Mouse (Mus musculus) CH12.LX (cell line): ENCODE measurements around the gene Rpl13a. TPM values are rescaled to one million over a fixed set of nuclear protein-coding genes. Genes with fewer than 3 reads are reported as not detected.

Source experiments
- DNase-seq: peaks from one replicate; pipeline ENCODE4 v3.0.0-alpha.2; 2013; ENCODE audit errors: extremely low read depth
- H3K27ac ChIP-seq: 2 replicates; pipeline ENCODE4 v1.5.1; 2012; ENCODE audit warnings: low read depth, mild to moderate bottlenecking, control low read depth, moderate library complexity; ENCODE audit not compliant: insufficient read depth
- H3K27me3 ChIP-seq: replicated peaks from 2 replicates; pipeline ENCODE3; 2012; ENCODE audit warnings: inconsistent platforms
- H3K36me3 ChIP-seq, 2 experiments: replicated peaks in 1 of 2; 2 replicates each; pipeline versions ENCODE3 to v1.6.1; 2012; ENCODE audit warnings: inconsistent platforms in 1 of 2, low read length in 1 of 2, mild to moderate bottlenecking in 1 of 2, mixed read lengths in 1 of 2, moderate library complexity in 1 of 2; ENCODE audit not compliant: control insufficient read depth in 1 of 2, insufficient read depth in 1 of 2
- H3K4me1 ChIP-seq, 2 experiments: 2 replicates each; pipeline ENCODE4 v1.6.1; 2012; ENCODE audit warnings: inconsistent platforms in 1 of 2, moderate library complexity in 1 of 2; ENCODE audit not compliant: insufficient read depth in 2 of 2, control insufficient read depth in 1 of 2
- H3K4me2 ChIP-seq: 2 replicates; pipeline ENCODE4 v1.6.1; 2012; ENCODE audit warnings: low read depth, mild to moderate bottlenecking, control low read depth; ENCODE audit not compliant: poor library complexity, insufficient read depth, severe bottlenecking
- H3K4me3 ChIP-seq, 3 experiments: fragments of 150-350 bp in 1 of 3; sonication (generic) in 1 of 3; replicated peaks in 1 of 3; 2 replicates each; pipeline versions ENCODE3 to v1.5.1; 2011 to 2012; ENCODE audit warnings: low read depth in 2 of 3, low read length in 2 of 3, mild to moderate bottlenecking in 2 of 3, moderate library complexity in 2 of 3, control low read depth in 1 of 3, improper control_type of control experiment in 1 of 3, inconsistent platforms in 1 of 3, mixed read lengths in 1 of 3; ENCODE audit not compliant: poor library complexity in 1 of 3
- H3K79me2 ChIP-seq: replicated peaks from 2 replicates; pipeline ENCODE4 v1.6.1; 2012; ENCODE audit warnings: mild to moderate bottlenecking, moderate library complexity; ENCODE audit not compliant: control insufficient read depth, poor library complexity, insufficient read depth, severe bottlenecking; ENCODE audit errors: extremely low read depth
- H3K9ac ChIP-seq: 2 replicates; pipeline ENCODE4 v1.6.1; 2012; ENCODE audit warnings: low read depth, mild to moderate bottlenecking, control low read depth, moderate library complexity; ENCODE audit not compliant: insufficient read depth
- H3K9me3 ChIP-seq: replicated peaks from 2 replicates; pipeline ENCODE3; 2012; ENCODE audit warnings: low read length, inconsistent platforms, mixed read lengths
- CHD1 ChIP-seq: IDR thresholded peaks from 2 replicates; pipeline ENCODE4 v1.6.1; 2012; ENCODE audit warnings: low read depth, low read length, improper control_type of control experiment, inconsistent platforms
- CTCF ChIP-seq, 2 experiments: IDR thresholded peaks in 1 of 2; conservative IDR thresholded peaks in 1 of 2; 2 replicates each; pipeline ENCODE4 v1.5.1; 2011 to 2012; ENCODE audit warnings: low read depth in 2 of 2, low read length in 2 of 2, improper control_type of control experiment in 1 of 2, inconsistent platforms in 1 of 2, mild to moderate bottlenecking in 1 of 2, moderate library complexity in 1 of 2
- E2F4 ChIP-seq: IDR thresholded peaks from 2 replicates; pipeline ENCODE4 v1.6.1; 2011; ENCODE audit warnings: low read depth, low read length, improper control_type of control experiment; ENCODE audit not compliant: insufficient replicate concordance
- EP300 ChIP-seq: IDR thresholded peaks from 2 replicates; pipeline ENCODE4 v1.6.1; 2011; ENCODE audit warnings: low read length, improper control_type of control experiment
- IRF4 ChIP-seq: IDR thresholded peaks from 2 replicates; pipeline ENCODE4 v1.6.1; 2014; ENCODE audit warnings: low read depth, mild to moderate bottlenecking, inconsistent platforms, low read length, improper control_type of control experiment
- JUN ChIP-seq: IDR thresholded peaks from 2 replicates; pipeline ENCODE4 v1.6.1; 2011; ENCODE audit warnings: low read depth, mild to moderate bottlenecking, low read length, improper control_type of control experiment, moderate library complexity; ENCODE audit not compliant: insufficient read depth
- JUND ChIP-seq: conservative IDR thresholded peaks from 2 replicates; pipeline ENCODE4 v1.6.1; 2011; ENCODE audit warnings: low read depth, low read length, improper control_type of control experiment
- KAT2A ChIP-seq: IDR thresholded peaks from 2 replicates; pipeline ENCODE4 v1.6.1; 2012; ENCODE audit warnings: low read length, improper control_type of control experiment, inconsistent platforms; ENCODE audit not compliant: insufficient replicate concordance
- MAFK ChIP-seq: IDR thresholded peaks from 2 replicates; pipeline ENCODE4 v1.6.1; 2011; ENCODE audit warnings: low read length, improper control_type of control experiment; ENCODE audit not compliant: insufficient replicate concordance
- MAX ChIP-seq: IDR thresholded peaks from 2 replicates; pipeline ENCODE4 v1.6.1; 2011; ENCODE audit warnings: low read length, improper control_type of control experiment
- MXI1 ChIP-seq: IDR thresholded peaks from 2 replicates; pipeline ENCODE4 v1.6.1; 2011; ENCODE audit warnings: mild to moderate bottlenecking, low read depth, low read length, improper control_type of control experiment
- MYC ChIP-seq: IDR thresholded peaks from 2 replicates; pipeline ENCODE4 v1.6.1; 2011; ENCODE audit warnings: low read depth, mild to moderate bottlenecking, improper control_type of control experiment, low read length
- POLR2A ChIP-seq: IDR thresholded peaks from 2 replicates; pipeline ENCODE4 v1.6.1; 2011; ENCODE audit warnings: low read depth, mild to moderate bottlenecking, improper control_type of control experiment, low read length
- POLR2AphosphoS2 ChIP-seq: IDR thresholded peaks from 2 replicates; pipeline ENCODE4 v1.6.1; 2011; ENCODE audit warnings: low read depth, low read length, improper control_type of control experiment
- RAD21 ChIP-seq: IDR thresholded peaks from 2 replicates; pipeline ENCODE4 v1.6.1; 2011; ENCODE audit warnings: low read depth, mild to moderate bottlenecking, low read length, improper control_type of control experiment, moderate library complexity
- SIN3A ChIP-seq: IDR thresholded peaks from 2 replicates; pipeline ENCODE4 v1.6.1; 2012; ENCODE audit warnings: low read length, improper control_type of control experiment, inconsistent platforms
- SMC3 ChIP-seq: IDR thresholded peaks from 2 replicates; pipeline ENCODE4 v1.6.1; 2011; ENCODE audit warnings: low read depth, low read length, improper control_type of control experiment
- TBP ChIP-seq: conservative IDR thresholded peaks from 2 replicates; pipeline ENCODE4 v1.6.1; 2011; ENCODE audit warnings: low read depth, low read length, improper control_type of control experiment
- TCF12 ChIP-seq: IDR thresholded peaks from 2 replicates; pipeline ENCODE4 v1.6.1; 2014; ENCODE audit warnings: low read depth, mild to moderate bottlenecking, inconsistent platforms, low read length, improper control_type of control experiment
- UBTF ChIP-seq: IDR thresholded peaks from 2 replicates; pipeline ENCODE4 v1.6.1; 2012; ENCODE audit warnings: low read depth, mild to moderate bottlenecking, inconsistent platforms, low read length, improper control_type of control experiment, moderate library complexity
- USF2 ChIP-seq: conservative IDR thresholded peaks from 2 replicates; pipeline ENCODE4 v1.6.1; 2011; ENCODE audit warnings: low read depth, low read length, improper control_type of control experiment
- ZKSCAN1 ChIP-seq: IDR thresholded peaks from 2 replicates; pipeline ENCODE4 v1.6.1; 2012; ENCODE audit warnings: low read depth, inconsistent platforms, low read length, improper control_type of control experiment, borderline replicate concordance
- dilution Hi-C: fragments of 300-500 bp; cut with MboI; formaldehyde crosslinking; loops from 2 replicates; pipeline ENCODE4 v1.14.3; 2020; ENCODE audit warnings: low sequenced_read_pairs; ENCODE audit not compliant: extremely low pct_unique_long_range_greater_than_20kb, extremely low pct_ligation_motif_present
- in situ Hi-C: fragments of 300-500 bp; cut with MboI; formaldehyde crosslinking; loops from 3 replicates; pipeline ENCODE4 v1.14.3; 2019; ENCODE audit warnings: low sequenced_read_pairs, low pct_ligation_motif_present, low pct_unique_long_range_greater_than_20kb, mixed read lengths
- polyA plus RNA-seq: library from polyadenylated mRNA; unstranded; fragments of >175 nt; gene quantifications from 2 replicates; pipeline ENCODE4 v1.2.1, GENCODE M21; 2012; ENCODE audit warnings: low read depth; ENCODE audit not compliant: insufficient read length
- total RNA-seq, 2 experiments: library from RNA; depleted of rRNA; stranded (reverse); fragments of 300-350 nt in 1 of 2; fragments of >200 nt in 1 of 2; gene quantifications; 2 replicates each; pipeline ENCODE4 v1.2.3; 2012 to 2014

The Rpl13a gene
- total and polyA plus RNA-seq, 3 experiments = 2,822 to 5,043 (median 4,154) TPM

GRCm38 (mm10) chr7:45081016-45081415 is 47.5 kb downstream of the Rpl13a start:
- Histone ChIP-seq H3K4me1 (0 out of 4 replicates have a peak, but pooled peaks cover 2 to 6% of the 10 kb centered on the region in 2 experiments), H3K4me2 (no peak overlapping the region), H3K27ac (no peak overlapping the region), H3K27me3 (no peaks in the 10 kb centered on the region), H3K36me3 (peaks cover 19 to 26% of the 10 kb centered on the region in 2 experiments), H3K9ac (no peak overlapping the region), H3K79me2 (no peaks in the 10 kb centered on the region), H3K9me3 (peaks cover 2% of the 10 kb centered on the region), H3K4me3 (no peak overlapping the region)
- in situ Hi-C loops = loop anchor here (5.0 kb wide), 1 partner anchor 46 kb away; the partner anchor contains the start of gene Rpl13a
- no peak for DNase-seq
- TF ChIP-seq POLR2A (no peak), USF2 (no peak), TBP (no peak), MYC (no peak), JUN (no peak)
- dilution Hi-C loops = no loop called here

DNA sequence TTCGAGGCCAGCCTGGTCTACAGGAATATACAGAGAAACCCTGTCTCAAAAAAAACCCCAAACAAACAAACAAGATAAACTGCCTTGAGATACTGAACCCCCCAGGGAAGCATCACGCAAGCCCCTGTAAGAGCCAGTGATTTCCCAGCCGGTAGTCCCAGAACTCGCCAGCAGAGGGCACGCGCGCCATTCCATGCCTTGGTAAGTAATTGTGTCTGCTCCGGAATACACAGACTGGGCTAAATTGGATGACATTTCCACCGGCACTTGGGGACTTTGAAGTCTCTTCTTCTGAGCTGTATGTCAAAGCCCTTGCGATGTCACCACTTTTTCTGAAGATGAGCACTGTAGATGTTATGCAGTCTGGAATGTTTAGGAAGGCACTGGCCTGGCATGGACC is 48.7 kb downstream of the Rpl13a start:
- in situ Hi-C loops = loop anchor here (5.0 kb wide), 1 partner anchor 47 kb away; the partner anchor contains the start of gene Rpl13a
- dilution Hi-C loops = no loop called here
- peak; percentile 72 for DNase-seq

DNA sequence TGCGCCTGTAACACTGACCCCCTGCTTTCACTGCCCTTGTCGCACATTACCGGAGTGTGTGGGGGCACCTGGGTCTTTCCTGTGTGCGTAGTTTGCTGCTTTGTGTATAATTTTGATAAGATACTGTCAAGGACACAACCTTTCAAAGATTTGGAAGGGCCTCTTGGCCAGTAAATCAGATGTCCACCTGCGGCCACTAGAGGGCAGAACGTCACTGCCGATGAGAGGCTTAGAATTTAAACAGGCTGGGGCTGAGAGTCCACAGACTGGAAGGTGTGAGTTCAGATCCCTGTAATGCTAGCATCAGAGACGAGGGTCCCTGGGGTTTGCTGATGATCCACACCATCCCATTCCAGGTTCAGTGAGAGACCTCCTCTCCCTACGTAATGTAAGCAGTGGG is 50.0 kb downstream of the Rpl13a start:
- Histone ChIP-seq H3K79me2 (no peaks in the 10 kb centered on the region), H3K36me3 (peaks cover 43 to 51% of the 10 kb centered on the region in 2 experiments), H3K27ac (no peak overlapping the region), H3K27me3 (no peaks in the 10 kb centered on the region), H3K4me3 (no peak overlapping the region), H3K9me3 (no peaks in the 10 kb centered on the region), H3K4me2 (no peak overlapping the region), H3K9ac (no peak overlapping the region), H3K4me1 (peaks cover 5 to 13% of the 10 kb centered on the region in 2 experiments; a peak in 1 of 4 replicates)
- dilution Hi-C loops = no loop called here
- DNase-seq = peak; percentile 72
- in situ Hi-C loops = no loop called here
- TF ChIP-seq MXI1 = no peak
- TF ChIP-seq JUND = no peak
- TF ChIP-seq UBTF = no peak
- no peak for TF ChIP-seq CHD1
- TF ChIP-seq RAD21 = peak; percentile 63
- TF ChIP-seq JUN = no peak
- no peak for TF ChIP-seq MAFK
- TF ChIP-seq MAX = no peak
- TF ChIP-seq EP300 = no peak
- TF ChIP-seq ZKSCAN1 = no peak
- peak; percentile 56 for TF ChIP-seq SMC3
- peak; percentile 57 to 79 for TF ChIP-seq CTCF (conservative IDR thresholded peaks at IDR 0.05 in 1 of 2, IDR thresholded peaks at IDR 0.05 in 1 of 2; ENCODE audit: low read depth in 2 of 2, low read length in 2 of 2)

More for the DNA sequence above, 48.7 kb downstream of the Rpl13a start:
- Histone ChIP-seq H3K4me2 (no peak overlapping the region), H3K9me3 (no peaks in the 10 kb centered on the region), H3K4me1 (peaks cover 5 to 14% of the 10 kb centered on the region in 2 experiments; a peak in 1 of 4 replicates), H3K27me3 (no peaks in the 10 kb centered on the region), H3K4me3 (no peak overlapping the region), H3K36me3 (peaks cover 30 to 38% of the 10 kb centered on the region in 2 experiments), H3K79me2 (no peaks in the 10 kb centered on the region), H3K27ac (no peak overlapping the region), H3K9ac (no peak overlapping the region)
- TF ChIP-seq MXI1 (0 out of 2 replicates have a peak, but pooled peaks have one; percentile 26), SIN3A (no peak), SMC3 (peak; percentile 81), KAT2A (no peak), IRF4 (peak; percentile 32; the same call in 1 of the 2 replicates), MYC (no peak), POLR2A (0 out of 2 replicates have a peak, but pooled peaks have one; percentile 19), TCF12 (0 out of 2 replicates have a peak, but pooled peaks have one; percentile 11), POLR2AphosphoS2 (0 out of 2 replicates have a peak, but pooled peaks have one; percentile 31), RAD21 (peak; percentile 78), UBTF (no peak), E2F4 (no peak), CTCF (conservative IDR thresholded peaks at IDR 0.05 in 1 of 2, IDR thresholded peaks at IDR 0.05 in 1 of 2; ENCODE audit: low read depth in 2 of 2, low read length in 2 of 2) (peak; percentile 44 to 85; a peak in 3 of 4 replicates)
